Mouse (Mus musculus) small intestine, adult 2 months (tissue): Measurements from ENCODE around the gene Dab1.

Experiments
- CTCF ChIP-seq: fragments of 200-500 bp; IDR thresholded peaks from 2 replicates; pipeline ENCODE4 v1.5.1; 2012; ENCODE audit warnings: low read depth, mild to moderate bottlenecking, control low read depth, inconsistent platforms, low read length, moderate library complexity, mixed read lengths; ENCODE audit not compliant: insufficient replicate concordance, insufficient read length; ENCODE audit errors: extremely low read depth
- POLR2A ChIP-seq: fragments of 200-500 bp; IDR thresholded peaks from 2 replicates; pipeline ENCODE4 v1.6.1; 2012; ENCODE audit warnings: low read depth, mild to moderate bottlenecking, control low read depth, inconsistent platforms, low read length, moderate library complexity

DNA sequence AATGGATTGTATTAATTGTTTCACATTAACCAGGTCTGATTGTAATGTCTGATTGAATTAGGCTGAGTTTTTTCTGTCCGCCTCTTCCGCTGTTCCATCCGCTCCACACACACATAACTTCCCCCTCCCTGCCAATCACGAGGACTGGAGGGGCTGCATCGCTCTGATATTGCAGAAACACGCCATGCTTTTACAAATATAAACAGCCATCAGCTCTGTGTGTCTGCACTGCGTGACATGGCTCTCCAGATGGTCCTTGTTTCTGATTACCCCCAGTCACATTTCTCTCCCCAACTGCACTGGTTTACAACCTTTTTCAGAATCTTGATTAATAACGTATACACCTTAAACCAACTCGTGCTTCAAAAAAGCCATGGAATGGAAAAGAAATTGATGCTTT, 831.5 kb downstream of the Dab1 start:
- no peak for TF ChIP-seq POLR2A
- TF ChIP-seq CTCF, result no peak
